24 mouse cellular contexts compared by ENCODE assay signal in the genomic region with DNA sequence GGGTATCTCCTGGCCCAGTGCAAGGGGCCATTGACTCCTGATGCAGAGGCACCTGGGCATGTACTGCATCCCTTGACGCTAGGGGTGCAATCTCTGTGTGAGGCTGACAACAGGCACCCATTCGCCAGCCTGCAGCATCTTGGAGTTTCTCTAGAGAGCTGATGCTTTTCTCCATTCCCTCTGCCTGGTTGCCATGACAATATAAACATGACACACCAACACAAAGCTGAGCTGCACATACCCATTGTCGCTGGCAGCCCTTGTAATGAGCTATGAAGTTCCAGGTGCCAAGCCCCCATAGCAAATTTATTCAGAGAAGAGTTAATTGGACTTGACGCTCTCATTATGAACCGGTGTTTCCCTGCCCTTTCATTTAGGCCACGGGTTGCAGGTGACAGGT. TPM values are rescaled to one million over a fixed set of nuclear protein-coding genes. Genes with fewer than 3 reads are reported as not detected.
DNase-seq lines count a peak whose midpoint lies in the region; ATAC-seq lines count a peak whose summit lies in the region.
"Had no signal": no experiment of that assay in that cellular context is flagged by ENCODE, and none has a peak within 500 bp of the region (broad histone marks: within the 10 kb centered on the region; RNA-seq: fewer than 3 reads in every experiment).

No protein-coding gene starts in this region.

- H3K27ac ChIP-seq in forebrain, embryonic 12.5 days: no peak overlapping the region
- no peak overlapping the region for H3K27ac ChIP-seq in forebrain, embryonic 10.5 days
- H3K27ac ChIP-seq: embryonic facial prominence, embryonic 12.5 days; hindbrain, embryonic 13.5 days; liver, embryonic 14.5 days; lung, embryonic 15.5 days; macrophage; midbrain, embryonic 12.5 days; neural tube, embryonic 15.5 days had no signal

- no peaks in the 10 kb centered on the region for H3K27me3 ChIP-seq in forebrain, embryonic 12.5 days
- no peaks in the 10 kb centered on the region for H3K27me3 ChIP-seq in forebrain, embryonic 10.5 days (ENCODE audit: poor library complexity, severe bottlenecking)
- H3K27me3 ChIP-seq: embryonic facial prominence, embryonic 12.5 days; hindbrain, embryonic 13.5 days; lung, embryonic 15.5 days; midbrain, embryonic 12.5 days; neural tube, embryonic 15.5 days; Patski had no signal

- no peak overlapping the region for H3K4me3 ChIP-seq in forebrain, embryonic 12.5 days (replicated peaks)
- H3K4me3 ChIP-seq in forebrain, embryonic 10.5 days: no peak overlapping the region
- H3K4me3 ChIP-seq: embryonic facial prominence, embryonic 12.5 days; hindbrain, embryonic 13.5 days; lung, embryonic 15.5 days; midbrain, embryonic 12.5 days; neural tube, embryonic 15.5 days had no signal

- no peaks in the 10 kb centered on the region for H3K36me3 ChIP-seq in forebrain, embryonic 12.5 days (replicated peaks)
- H3K36me3 ChIP-seq in forebrain, embryonic 10.5 days (replicated peaks): no peaks in the 10 kb centered on the region
- H3K36me3 ChIP-seq: embryonic facial prominence, embryonic 12.5 days; hindbrain, embryonic 13.5 days; lung, embryonic 15.5 days; midbrain, embryonic 12.5 days; neural tube, embryonic 15.5 days had no signal

- H3K9me3 ChIP-seq in forebrain, embryonic 12.5 days: no peaks in the 10 kb centered on the region
- H3K9me3 ChIP-seq in forebrain, embryonic 10.5 days: no peaks in the 10 kb centered on the region
- H3K9me3 ChIP-seq: embryonic facial prominence, embryonic 12.5 days; hindbrain, embryonic 13.5 days; lung, embryonic 15.5 days; midbrain, embryonic 12.5 days; neural tube, embryonic 15.5 days had no signal

- peaks cover 4% of the 10 kb centered on the region for H3K4me1 ChIP-seq in forebrain, embryonic 12.5 days
- H3K4me1 ChIP-seq in forebrain, embryonic 10.5 days: peaks cover 5% of the 10 kb centered on the region
- H3K4me1 ChIP-seq: embryonic facial prominence, embryonic 12.5 days; hindbrain, embryonic 13.5 days; neural tube, embryonic 15.5 days had no signal

- WGBS in forebrain, embryonic 12.5 days: 53% methylated on average over 6 of the region's 6 CpGs
- 82% methylated on average over 6 of the region's 6 CpGs for WGBS in forebrain, embryonic 10.5 days

- no peak overlapping the region for H3K9ac ChIP-seq in forebrain, embryonic 12.5 days
- H3K9ac ChIP-seq: embryonic facial prominence, embryonic 12.5 days; hindbrain, embryonic 13.5 days; liver, embryonic 14.5 days; lung, embryonic 15.5 days; midbrain, embryonic 12.5 days; neural tube, embryonic 15.5 days had no signal

- no peak overlapping the region for H3K4me2 ChIP-seq in forebrain, embryonic 12.5 days
- H3K4me2 ChIP-seq: embryonic facial prominence, embryonic 12.5 days; heart, embryonic 11.5 days; hindbrain, embryonic 13.5 days; lung, embryonic 15.5 days; midbrain, embryonic 12.5 days; neural tube, embryonic 15.5 days had no signal

- ATAC-seq in forebrain, embryonic 12.5 days (ENCODE audit: low FRiP score): peak; percentile 27; the same call in 1 of the 2 replicates
- ATAC-seq: Patski had no signal

- no peak for DNase-seq in forebrain, embryonic 10.5 days (ENCODE audit: extremely low spot score, low spot score)
- peak; percentile 55 for DNase-seq in layer of hippocampus, adult 9-11 months
- no peak for DNase-seq in layer of hippocampus, adult 9-10 months (ENCODE audit: low spot score)
- peak; percentile 28 for DNase-seq in right cerebral cortex, adult 18-20 months
- DNase-seq in right cerebral cortex, postnatal 36 days (ENCODE audit: low spot score in 2 of 2): no peak
- no peak for DNase-seq in lung, postnatal 10 days
- no peak for DNase-seq in heart, adult 8-10 months (ENCODE audit: low spot score)
- DNase-seq: adrenal gland, postnatal 10 days; cerebellum, adult 11 months; cerebellum, postnatal 10 days; heart, postnatal 10 days; kidney, adult 9 months; kidney, postnatal 4 days; thymus, postnatal 36 days had no signal

RNA-seq across cellular contexts. Expression of gene Zbed3, which starts 11.4 kb away (rescaled TPM):
- polyA plus RNA-seq in forebrain, embryonic 12.5 days (2016; fragmentation: Nextera tagmentation; extraction: Ambion mirVana): 67.8 and 68.1 TPM in 2 replicates
- 51.6 and 55.2 TPM in 2 replicates for polyA plus RNA-seq in forebrain, embryonic 10.5 days (2016; fragmentation: Nextera tagmentation; extraction: Ambion mirVana)
- total RNA-seq in heart, adult 8-10 months (2022): 10 to 100 TPM; 11.7 to 16.0 (median 14.4) TPM

Comparison
In these comparisons a context has a peak if more than half of its experiments do, and no peak if none do; other contexts are left out.
1. DNase-seq: peak in layer of hippocampus, adult 9-11 months (single experiment) and right cerebral cortex, adult 18-20 months (single experiment); none in forebrain, embryonic 10.5 days (single experiment), layer of hippocampus, adult 9-10 months (single experiment), right cerebral cortex, postnatal 36 days (0 of 2), lung, postnatal 10 days (single experiment) and heart, adult 8-10 months (single experiment).